Mouse (Mus musculus) T-cell, adult 2 months (primary cell): ENCODE measurements around the gene Ly6g5b.

ENCODE experiments used
- DNase-seq: peaks from one replicate; pipeline ENCODE4 v3.0.0; 2022; ENCODE audit warnings: low spot score

Gene Ly6g5b

GRCm38 (mm10) chr17:35079778-35080177, 35.5 kb downstream of the Ly6g5b start:
- DNase-seq, result no peak

- DNase-seq, result no peak
Observed at GRCm38 (mm10) chr17:35077786-35078233, 37.4 kb downstream of the Ly6g5b start, which contains the start of gene Ly6g6d. Gene Ly6g6d (minus strand): TSS chr17:35078065.

GRCm38 (mm10) chr17:35077285-35077684, 37.9 kb downstream of the Ly6g5b start:
- DNase-seq, result no peak

GRCm38 (mm10) chr17:35076507-35077176, 38.6 kb downstream of the Ly6g5b start, which contains the start of gene Ly6g6e:
Gene Ly6g6e (plus strand): TSS chr17:35076902.
- no peak for DNase-seq

GRCm38 (mm10) chr17:35074097-35074496, 41.1 kb downstream of the Ly6g5b start:
- DNase-seq, result no peak

GRCm38 (mm10) chr17:35071454-35071853, 43.8 kb downstream of the Ly6g5b start:
- DNase-seq, result no peak

GRCm38 (mm10) chr17:35070556-35071229, 44.5 kb downstream of the Ly6g5b start:
- no peak for DNase-seq

- DNase-seq, result no peak
Observed at GRCm38 (mm10) chr17:35068213-35068914, 46.9 kb downstream of the Ly6g5b start.

GRCm38 (mm10) chr17:35066084-35066483, 49.1 kb downstream of the Ly6g5b start, which contains the start of gene Mpig6b:
Gene Mpig6b (minus strand): TSS chr17:35066184.
- DNase-seq, result no peak

GRCm38 (mm10) chr17:35064951-35065947, 50.0 kb downstream of the Ly6g5b start, which contains the start of gene Ly6g6c:
Gene Ly6g6c (plus strand): TSS chr17:35065388.
- DNase-seq, result no peak

- DNase-seq, result no peak
Observed at GRCm38 (mm10) chr17:35064378-35064877, 50.8 kb downstream of the Ly6g5b start.
